Mouse (Mus musculus) limb, embryonic 10.5 days (tissue): ENCODE measurements around the gene Ryk. TPM values are rescaled to one million over a fixed set of nuclear protein-coding genes. Genes with fewer than 3 reads are reported as not detected.

Experiments
- DNase-seq: peaks from one replicate; pipeline ENCODE4 v3.0.0-alpha.2; 2017; ENCODE audit warnings: low spot score
- H3K27ac ChIP-seq: fragments of 300-500 bp; sonication (generic); 2 replicates; pipeline ENCODE4 v1.5.1; 2016; ENCODE audit warnings: mild to moderate bottlenecking
- H3K27me3 ChIP-seq: fragments of 300-500 bp; sonication (generic); 2 replicates; pipeline ENCODE4 v1.6.1; 2016; ENCODE audit warnings: low read depth, mild to moderate bottlenecking; ENCODE audit not compliant: poor library complexity, severe bottlenecking
- H3K36me3 ChIP-seq: fragments of 300-500 bp; sonication (generic); 2 replicates; pipeline ENCODE4 v1.6.1; 2016; ENCODE audit warnings: mild to moderate bottlenecking, moderate library complexity
- H3K4me1 ChIP-seq: fragments of 300-500 bp; sonication (generic); 2 replicates; pipeline ENCODE4 v1.6.1; 2016
- H3K4me3 ChIP-seq: fragments of 300-500 bp; sonication (generic); 2 replicates; pipeline ENCODE4 v1.5.1; 2016; ENCODE audit warnings: mild to moderate bottlenecking, moderate library complexity
- H3K9me3 ChIP-seq: fragments of 300-500 bp; sonication (generic); replicated peaks from 2 replicates; pipeline ENCODE4 v1.6.1; 2016; ENCODE audit warnings: mild to moderate bottlenecking
- WGBS: fragments of 180-500 bp; shearing (Covaris S2); methylation state at CpG from one replicate; pipeline ENCODE4 v1.1.7; 2016; 5-methylcytosine and 5-hydroxymethylcytosine counted together
- polyA plus RNA-seq: library from polyadenylated mRNA; unstranded; fragments of >200 nt; fragmentation: Nextera tagmentation; extraction: Ambion mirVana; gene quantifications from 2 replicates; pipeline ENCODE4 v1.2.1, GENCODE M21; 2016

Gene Ryk
- polyA plus RNA-seq, 1 experiment from 2014 or later, result 18.6 TPM

DNA sequence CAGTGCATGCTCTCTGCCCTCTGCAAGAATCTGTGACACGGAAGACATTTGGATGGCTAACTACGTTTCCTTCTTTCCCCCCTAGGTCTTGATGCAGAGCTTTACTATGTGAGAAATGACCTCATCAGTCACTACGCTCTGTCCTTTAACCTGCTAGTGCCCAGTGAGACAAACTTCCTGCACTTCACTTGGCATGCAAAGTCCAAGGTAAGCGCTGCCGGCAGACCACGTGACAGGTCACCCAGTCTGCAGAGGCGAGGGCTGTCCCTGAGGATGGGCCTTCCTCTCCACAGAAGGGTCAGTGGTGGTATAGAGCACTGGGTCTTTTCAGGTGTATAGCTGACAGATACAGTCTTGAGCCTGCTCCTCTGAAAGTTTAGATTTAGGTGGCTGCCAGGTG lies 27.1 kb downstream of the Ryk start:
- 80% methylated on average over 7 of the region's 7 CpGs for WGBS
- Histone ChIP-seq H3K27me3 (no peaks in the 10 kb centered on the region), H3K9me3 (no peaks in the 10 kb centered on the region), H3K27ac (peak overlapping the region; percentile 21; the same call in 1 of the 2 replicates), H3K36me3 (peaks cover 59% of the 10 kb centered on the region), H3K4me3 (no peak overlapping the region), H3K4me1 (peaks cover 72% of the 10 kb centered on the region)
- no peak for DNase-seq

DNA sequence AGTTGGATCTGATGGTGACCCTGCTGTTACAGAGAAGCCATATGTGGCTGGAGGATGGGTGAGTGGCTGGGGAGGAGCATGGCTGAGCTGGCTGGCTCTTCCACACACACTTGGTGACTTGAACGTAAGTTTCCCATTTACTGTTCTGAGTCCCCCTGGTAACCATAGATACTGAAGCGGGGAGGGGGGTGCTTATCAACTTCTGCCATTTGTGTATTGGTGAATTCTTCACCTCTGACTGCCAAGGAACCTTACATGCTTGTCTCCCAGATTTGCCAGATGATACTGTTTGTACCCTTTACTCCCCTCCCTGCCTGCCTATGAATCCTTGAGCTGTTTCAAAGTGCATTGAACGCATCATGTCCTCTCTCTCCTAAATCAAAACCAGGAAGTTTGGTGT lies 27.5 kb downstream of the Ryk start:
- Histone ChIP-seq H3K4me3 (no peak overlapping the region), H3K9me3 (no peaks in the 10 kb centered on the region), H3K4me1 (peaks cover 75% of the 10 kb centered on the region), H3K36me3 (peaks cover 56% of the 10 kb centered on the region), H3K27ac (no peak overlapping the region), H3K27me3 (no peaks in the 10 kb centered on the region)
- WGBS, result 75% methylated on average over 3 of the region's 3 CpGs
- DNase-seq, result no peak

DNA sequence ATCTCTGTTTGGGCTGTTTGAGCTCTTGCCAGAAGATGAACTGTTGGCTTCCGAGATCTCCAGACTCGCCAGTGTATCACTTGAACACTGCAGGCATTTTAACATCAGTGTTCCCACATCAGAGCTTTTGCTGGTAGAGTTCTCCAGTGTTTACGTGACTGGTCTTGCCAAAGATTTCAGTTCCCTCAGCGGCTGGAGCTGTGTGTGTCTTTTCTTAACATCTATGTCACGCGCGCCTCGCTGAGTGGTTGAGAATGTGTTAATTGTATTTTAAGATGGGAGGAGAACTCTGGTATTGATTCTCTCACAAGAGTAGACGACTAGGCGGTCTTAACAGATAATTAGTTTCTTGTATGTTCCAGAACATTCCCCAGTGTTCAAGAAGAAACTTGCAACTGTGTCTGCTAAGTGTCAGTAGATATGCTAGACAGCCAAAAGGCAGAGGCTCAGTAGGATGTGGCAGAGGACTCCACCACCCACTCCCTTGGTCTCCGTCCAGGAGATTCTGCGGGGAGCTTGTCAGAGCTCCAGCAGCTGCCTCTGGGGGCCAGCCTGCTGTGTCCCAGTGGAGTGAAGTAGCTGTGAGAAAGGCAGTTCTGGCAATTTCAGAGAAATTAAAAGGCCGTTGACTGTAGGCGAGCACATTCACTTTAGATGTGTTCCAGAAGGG lies 29.3 kb downstream of the Ryk start:
- Histone ChIP-seq H3K27me3 (no peaks in the 10 kb centered on the region), H3K4me1 (peaks cover 64% of the 10 kb centered on the region), H3K9me3 (no peaks in the 10 kb centered on the region), H3K36me3 (peaks cover 55% of the 10 kb centered on the region), H3K27ac (peak overlapping the region; percentile 48; the same call in 1 of the 2 replicates), H3K4me3 (no peak overlapping the region)
- 80% methylated on average over 14 of the region's 14 CpGs for WGBS
- no peak for DNase-seq

DNA sequence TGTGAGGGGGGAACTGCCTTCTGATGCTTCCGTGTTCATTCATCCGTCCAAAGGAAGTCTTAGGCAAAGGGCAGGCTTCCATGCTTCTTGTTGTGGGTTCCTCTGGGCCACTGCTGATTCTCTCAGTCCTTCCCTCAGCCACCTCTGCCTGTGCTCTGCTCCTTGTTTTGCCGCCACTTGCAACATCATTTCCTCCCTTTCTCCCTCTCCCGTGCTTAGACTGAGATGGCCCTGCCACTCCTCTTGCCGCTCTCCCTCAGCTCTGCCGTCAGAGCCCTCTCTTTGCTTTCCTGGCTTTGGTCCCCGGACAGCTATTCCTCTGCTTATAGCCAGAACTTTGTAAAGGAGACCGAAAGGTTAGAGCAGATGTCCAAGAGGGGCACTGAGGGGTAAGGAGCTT lies 30.2 kb downstream of the Ryk start:
- Histone ChIP-seq H3K4me1 (peaks cover 64% of the 10 kb centered on the region), H3K27ac (peak overlapping the region; percentile 85), H3K27me3 (no peaks in the 10 kb centered on the region), H3K36me3 (peaks cover 57% of the 10 kb centered on the region), H3K9me3 (no peaks in the 10 kb centered on the region), H3K4me3 (0 out of 2 replicates have a peak overlapping the region, but pooled peaks have one; percentile 6)
- no peak for DNase-seq
- WGBS, result 73% methylated on average over 8 of the region's 8 CpGs

DNA sequence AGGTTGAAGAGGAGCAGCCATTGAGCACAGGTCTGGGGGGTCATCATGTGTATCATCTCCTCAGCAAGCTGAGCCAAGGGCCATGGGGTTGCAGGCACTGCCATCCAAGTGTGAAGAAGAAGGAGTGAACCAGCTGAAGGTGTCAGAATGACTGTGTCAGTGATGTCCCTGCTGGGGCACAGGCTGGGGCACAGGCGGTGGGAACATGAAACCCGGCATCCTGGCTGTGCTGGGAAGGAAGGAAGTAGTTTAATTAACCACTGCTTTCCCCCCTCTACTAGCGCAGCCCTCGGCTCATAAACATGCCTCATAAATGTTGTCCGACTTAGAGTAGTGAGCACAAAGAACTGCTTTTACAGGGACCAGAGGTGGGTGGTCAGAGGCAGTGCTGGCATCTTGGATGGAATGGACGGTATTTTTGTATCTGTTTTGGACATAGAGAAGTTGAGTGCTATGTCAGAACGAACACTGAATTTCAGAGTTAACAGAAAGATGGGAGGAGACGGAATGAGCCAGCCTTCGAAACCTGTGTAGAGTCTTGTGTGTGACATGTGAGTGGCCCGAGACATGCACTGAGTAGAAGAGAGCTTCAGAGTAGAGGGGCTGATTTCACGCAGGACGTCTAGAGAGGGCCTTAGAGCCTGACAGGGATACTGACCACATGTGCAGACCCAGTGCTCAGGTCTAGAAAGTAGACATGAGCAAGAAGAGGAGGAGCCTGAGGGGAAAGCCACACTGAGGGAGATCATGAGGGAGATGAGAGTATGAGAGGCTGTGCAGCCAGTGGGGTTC lies 31.4 kb downstream of the Ryk start:
- no peaks in the 10 kb centered on the region for H3K9me3 ChIP-seq
- peaks cover 67% of the 10 kb centered on the region for H3K36me3 ChIP-seq
- no peaks in the 10 kb centered on the region for H3K27me3 ChIP-seq
- WGBS, result 34% methylated on average over 12 of the region's 12 CpGs
- peak; percentile 59 for DNase-seq
- H3K27ac ChIP-seq, result peak overlapping the region; percentile 85
- peaks cover 58% of the 10 kb centered on the region for H3K4me1 ChIP-seq
- H3K4me3 ChIP-seq, result 0 out of 2 replicates have a peak overlapping the region, but pooled peaks have one; percentile 1

DNA sequence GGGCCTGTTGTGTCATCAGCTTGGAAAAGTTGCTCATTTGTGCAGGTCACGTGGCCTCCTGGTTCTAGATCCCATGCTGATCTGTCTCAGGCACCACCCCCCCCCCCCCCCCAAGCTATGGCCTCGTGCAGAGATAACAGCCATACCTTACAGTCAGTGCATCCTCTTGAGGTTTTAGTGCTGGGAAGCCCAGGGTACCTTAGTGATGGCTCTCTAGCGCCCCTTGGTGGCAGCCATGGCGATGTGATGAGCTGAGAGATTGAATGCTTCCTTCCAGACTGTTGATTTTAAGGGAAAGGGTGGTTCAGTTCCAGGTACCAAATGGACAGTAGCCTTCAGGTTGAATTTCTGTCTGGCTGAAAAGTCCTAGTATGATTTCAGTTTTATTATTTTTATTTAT lies 32.2 kb downstream of the Ryk start:
- Histone ChIP-seq H3K4me3 (no peak overlapping the region), H3K27ac (peak overlapping the region; percentile 85), H3K9me3 (no peaks in the 10 kb centered on the region), H3K4me1 (peaks cover 51% of the 10 kb centered on the region), H3K27me3 (no peaks in the 10 kb centered on the region), H3K36me3 (peaks cover 71% of the 10 kb centered on the region)
- peak; percentile 86 for DNase-seq
- WGBS, result 8% methylated on average over 4 of the region's 4 CpGs

DNA sequence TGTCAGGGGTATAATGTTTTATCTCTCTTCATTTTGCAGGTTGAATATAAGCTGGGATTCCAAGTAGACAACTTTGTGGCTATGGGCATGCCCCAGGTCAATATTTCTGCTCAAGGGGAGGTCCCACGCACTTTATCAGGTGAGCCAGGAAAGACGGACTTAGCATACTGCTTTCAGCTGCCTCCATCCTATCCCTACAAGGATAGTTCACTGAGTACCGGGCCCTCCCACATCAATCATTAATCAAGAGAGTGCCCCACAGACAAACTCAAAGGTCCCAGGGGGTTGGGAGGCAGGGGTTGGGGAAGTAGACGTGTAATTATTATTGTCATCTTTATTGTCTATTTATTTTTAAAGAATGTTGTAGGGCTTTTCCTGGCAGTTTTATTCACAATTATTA lies 32.8 kb downstream of the Ryk start:
- Histone ChIP-seq H3K36me3 (peaks cover 71% of the 10 kb centered on the region), H3K9me3 (no peaks in the 10 kb centered on the region), H3K4me3 (no peak overlapping the region), H3K27me3 (no peaks in the 10 kb centered on the region), H3K27ac (no peak overlapping the region), H3K4me1 (peaks cover 45% of the 10 kb centered on the region)
- WGBS, result 92% methylated on average over 4 of the region's 4 CpGs
- no peak for DNase-seq

DNA sequence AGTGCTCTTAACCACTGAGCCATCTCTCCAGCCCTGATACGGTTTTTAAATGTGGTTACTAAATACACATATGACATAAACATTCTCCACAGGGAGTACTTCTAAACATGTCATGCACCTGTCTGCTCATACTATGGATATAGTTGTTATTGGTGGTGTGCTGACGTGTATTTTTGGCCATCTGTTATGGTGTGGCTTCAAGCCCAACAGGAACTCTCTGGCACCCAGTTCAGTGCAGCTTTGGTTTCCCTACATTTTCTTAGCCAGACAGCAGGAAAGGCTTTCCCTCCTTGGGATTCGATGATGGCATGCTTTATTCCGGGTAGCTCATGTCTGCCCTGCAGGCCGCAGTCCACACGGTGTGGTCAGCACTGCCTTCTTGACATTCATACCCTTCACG lies 33.7 kb downstream of the Ryk start:
- no peaks in the 10 kb centered on the region for H3K9me3 ChIP-seq
- peaks cover 71% of the 10 kb centered on the region for H3K36me3 ChIP-seq
- no peak for DNase-seq
- no peak overlapping the region for H3K4me3 ChIP-seq
- peaks cover 36% of the 10 kb centered on the region for H3K4me1 ChIP-seq
- no peaks in the 10 kb centered on the region for H3K27me3 ChIP-seq
- 95% methylated on average over 7 of the region's 7 CpGs for WGBS
- H3K27ac ChIP-seq, result no peak overlapping the region

DNA sequence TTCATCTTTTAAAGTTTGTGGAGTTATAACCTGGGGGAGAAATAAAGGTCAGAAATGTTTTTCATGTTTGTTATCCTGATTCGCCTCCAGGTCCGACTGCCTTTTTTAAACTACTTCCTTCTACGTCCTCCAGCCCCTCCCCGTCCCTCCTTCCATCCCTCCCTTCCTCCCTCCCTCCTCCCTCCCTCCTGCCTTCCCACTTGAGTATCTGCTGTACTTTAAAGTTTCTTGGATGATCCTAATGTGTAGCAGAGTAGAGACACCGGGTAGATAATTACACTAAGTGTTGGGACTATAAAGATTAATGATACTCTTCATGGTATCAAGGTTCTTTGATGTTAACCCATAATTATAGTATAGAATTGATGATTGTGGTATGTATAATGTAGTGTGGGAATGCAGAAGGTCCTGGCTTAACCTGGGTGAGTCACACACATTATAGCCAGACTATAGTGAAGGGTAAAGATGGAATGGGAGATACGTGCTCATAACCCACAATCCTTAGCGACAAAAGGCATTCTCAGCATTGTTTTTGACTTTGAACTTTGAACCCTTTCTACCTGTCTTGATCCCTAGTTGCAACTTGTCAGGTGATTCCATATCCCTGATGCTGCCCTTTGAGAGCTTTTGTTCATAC lies 41.5 kb downstream of the Ryk start:
- no peaks in the 10 kb centered on the region for H3K27me3 ChIP-seq
- H3K4me3 ChIP-seq, result no peak overlapping the region
- H3K36me3 ChIP-seq, result peaks cover 87% of the 10 kb centered on the region
- no peak overlapping the region for H3K27ac ChIP-seq
- no peak for DNase-seq
- WGBS, result 90% methylated on average over 7 of the region's 7 CpGs
- no peaks in the 10 kb centered on the region for H3K4me1 ChIP-seq
- no peaks in the 10 kb centered on the region for H3K9me3 ChIP-seq

DNA sequence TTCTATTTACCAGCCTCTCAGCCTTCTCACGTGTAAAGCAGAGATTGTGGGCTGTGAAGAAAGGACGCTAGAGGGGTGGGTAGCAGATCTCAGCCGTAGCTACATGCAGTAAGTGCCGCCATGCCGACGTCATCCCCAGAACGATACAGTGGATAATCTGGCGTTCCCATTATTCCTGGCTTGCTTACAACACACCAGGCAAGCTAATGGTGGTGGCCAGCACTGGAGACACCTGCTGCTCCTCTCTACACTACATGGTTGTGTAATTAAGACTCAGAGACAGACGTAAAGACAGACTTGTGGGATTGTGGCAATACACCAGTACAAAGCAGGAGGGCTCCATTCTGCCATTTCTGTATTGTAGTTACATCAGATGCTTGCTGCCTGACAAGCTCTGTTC lies 43.2 kb downstream of the Ryk start:
- WGBS, result 93% methylated on average over 9 of the region's 9 CpGs
- H3K27me3 ChIP-seq, result no peaks in the 10 kb centered on the region

DNA sequence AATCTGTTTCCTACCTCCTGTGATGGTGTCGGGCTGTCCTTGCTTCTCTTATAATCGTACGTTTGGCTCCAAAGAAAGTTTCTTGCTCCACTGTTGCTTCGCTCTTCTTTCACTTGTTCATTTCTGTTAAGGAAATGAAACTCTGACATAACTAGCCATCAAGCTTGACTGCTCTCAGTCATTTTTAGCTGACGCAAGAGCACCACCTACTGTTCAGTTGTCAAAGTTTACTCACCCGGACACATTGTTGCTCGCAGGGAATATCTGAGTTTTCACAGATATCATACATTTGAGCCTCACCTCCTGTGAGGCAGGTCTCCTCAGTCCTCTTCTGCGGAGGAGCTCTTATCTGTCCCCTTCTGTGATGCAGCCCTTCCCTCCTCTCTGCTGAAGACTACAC lies 44.8 kb downstream of the Ryk start:
- Histone ChIP-seq H3K9me3 (no peaks in the 10 kb centered on the region), H3K27ac (no peak overlapping the region), H3K4me3 (no peak overlapping the region), H3K4me1 (no peaks in the 10 kb centered on the region), H3K27me3 (no peaks in the 10 kb centered on the region), H3K36me3 (peaks cover 88% of the 10 kb centered on the region)
- 78% methylated on average over 8 of the region's 8 CpGs for WGBS
- DNase-seq, result peak; percentile 53

More for the DNA sequence above, 43.2 kb downstream of the Ryk start:
- Histone ChIP-seq H3K9me3 (no peaks in the 10 kb centered on the region), H3K36me3 (peaks cover 83% of the 10 kb centered on the region), H3K27ac (no peak overlapping the region), H3K4me1 (no peaks in the 10 kb centered on the region), H3K4me3 (no peak overlapping the region)
- DNase-seq, result no peak

DNA sequence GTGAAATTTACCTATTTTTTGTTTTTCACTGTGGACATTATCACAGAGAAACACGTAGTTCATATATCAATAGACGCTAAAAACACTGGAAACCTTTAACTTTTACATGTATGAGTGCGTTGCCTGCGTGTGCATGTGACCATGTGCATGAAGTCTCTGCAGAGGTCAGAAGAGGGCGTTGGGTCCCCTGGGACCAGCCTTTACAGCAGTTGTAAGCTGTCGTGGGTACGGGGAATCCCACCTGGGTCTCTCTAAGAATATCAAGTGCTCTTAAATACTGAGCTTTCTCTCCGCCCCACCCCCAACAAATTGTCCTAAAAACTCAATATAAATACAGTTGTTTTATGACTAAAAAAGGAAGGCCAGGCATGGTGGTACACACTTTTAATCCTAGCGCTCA lies 50.0 kb downstream of the Ryk start:
- H3K4me1 ChIP-seq, result no peaks in the 10 kb centered on the region
- 92% methylated on average over 9 of the region's 9 CpGs for WGBS
- no peak overlapping the region for H3K4me3 ChIP-seq
- peaks cover 83% of the 10 kb centered on the region for H3K36me3 ChIP-seq
- H3K9me3 ChIP-seq, result no peaks in the 10 kb centered on the region
- no peak for DNase-seq
- H3K27ac ChIP-seq, result no peak overlapping the region
- no peaks in the 10 kb centered on the region for H3K27me3 ChIP-seq

DNA sequence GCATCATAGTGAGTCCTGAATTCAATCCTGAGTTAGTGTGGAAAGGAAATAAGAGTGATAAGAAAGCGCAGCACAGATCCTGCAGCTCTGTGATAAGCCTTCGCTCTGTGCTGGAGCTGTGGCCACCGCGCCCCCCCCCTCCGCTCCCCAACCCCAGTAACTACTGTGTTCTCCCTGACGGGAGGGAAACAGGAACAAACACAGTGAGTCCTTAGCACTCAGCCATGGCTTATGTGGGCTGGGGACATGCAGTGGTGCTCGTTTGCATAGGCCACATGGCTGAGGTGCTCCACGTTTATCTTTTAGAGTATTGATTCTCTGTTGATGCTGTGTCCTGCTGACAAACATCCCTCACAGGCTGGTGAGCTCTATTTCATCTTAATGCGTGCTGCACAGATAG lies 55.4 kb downstream of the Ryk start:
- H3K36me3 ChIP-seq, result peaks cover 84% of the 10 kb centered on the region

More for the DNA sequence above, 55.4 kb downstream of the Ryk start:
- H3K27me3 ChIP-seq, result no peaks in the 10 kb centered on the region
- 84% methylated on average over 9 of the region's 9 CpGs for WGBS
- H3K27ac ChIP-seq, result no peak overlapping the region
- H3K4me1 ChIP-seq, result no peaks in the 10 kb centered on the region
- DNase-seq, result no peak
- no peaks in the 10 kb centered on the region for H3K9me3 ChIP-seq
- no peak overlapping the region for H3K4me3 ChIP-seq
